Mouse (Mus musculus): ENCODE results near the gene Slc35f3. TPM values are rescaled to one million over a fixed set of nuclear protein-coding genes. Genes with fewer than 3 reads are reported as not detected.

Slc35f3 gene
- total RNA-seq, 1 experiment, result 0.18 TPM

- no peak overlapping the region for H3K9ac ChIP-seq (ENCODE audit: insufficient read depth, low read depth, low read length, poor library complexity, severe bottlenecking)
- in situ Hi-C loops (cut with MboI; ENCODE audit: low sequenced_read_pairs in 2 of 2, unreplicated experiment in 2 of 2), result no loop called here
Observed at GRCm38 (mm10) chr8:126338864-126339263, 40.5 kb downstream of the Slc35f3 start.

GRCm38 (mm10) chr8:126339357-126339756, 41.0 kb downstream of the Slc35f3 start:
- H3K4me3 ChIP-seq (ENCODE audit: insufficient read depth in 1 of 2, low read depth in 1 of 2, low read length in 2 of 2, poor library complexity in 1 of 2, severe bottlenecking in 1 of 2), result no peak overlapping the region
- no peak for DNase-seq (ENCODE audit: low read depth, low spot score)
- in situ Hi-C loops (cut with MboI; ENCODE audit: low sequenced_read_pairs in 2 of 2, unreplicated experiment in 2 of 2), result no loop called here
- no peak overlapping the region for H3K9ac ChIP-seq (ENCODE audit: insufficient read depth, low read depth, low read length, poor library complexity, severe bottlenecking)
- no peaks in the 10 kb centered on the region for H3K9me3 ChIP-seq (ENCODE audit: control insufficient read depth, insufficient read depth, low read depth, low read length)
- no peak overlapping the region for H3K27ac ChIP-seq (ENCODE audit: insufficient read depth, low read depth, low read length, poor library complexity, severe bottlenecking)
- peaks cover 0 to 2% of the 10 kb centered on the region in 2 experiments; a peak in 1 of 4 replicates for H3K4me1 ChIP-seq (ENCODE audit: control insufficient read depth in 2 of 2, insufficient read depth in 2 of 2, low read length in 2 of 2, poor library complexity in 1 of 2)
- no peaks in the 10 kb centered on the region for H3K36me3 ChIP-seq (ENCODE audit: control insufficient read depth, insufficient read depth, low read length, poor library complexity, severe bottlenecking)
- TF ChIP-seq ZC3H11A (IDR thresholded peaks at IDR 0.05; ENCODE audit: borderline replicate concordance, low read depth, low read length) (no peak), HCFC1 (IDR thresholded peaks at IDR 0.05; ENCODE audit: borderline replicate concordance, insufficient read depth, low read length) (no peak), CHD2 (IDR thresholded peaks at IDR 0.05; ENCODE audit: low read depth, low read length) (no peak), MAFK (IDR thresholded peaks at IDR 0.05; ENCODE audit: insufficient read depth, low read depth, low read length) (no peak), ZNF384 (IDR thresholded peaks at IDR 0.05; ENCODE audit: low read depth, low read length) (no peak)

More at GRCm38 (mm10) chr8:126338864-126339263, 40.5 kb downstream of the Slc35f3 start:
- no peak for DNase-seq (ENCODE audit: low read depth, low spot score)
- Histone ChIP-seq H3K9me3 (ENCODE audit: control insufficient read depth, insufficient read depth, low read depth, low read length) (no peaks in the 10 kb centered on the region), H3K27ac (ENCODE audit: insufficient read depth, low read depth, low read length, poor library complexity, severe bottlenecking) (no peak overlapping the region), H3K4me1 (ENCODE audit: control insufficient read depth in 2 of 2, insufficient read depth in 2 of 2, low read length in 2 of 2, poor library complexity in 1 of 2) (no peaks in the 10 kb centered on the region), H3K4me3 (ENCODE audit: insufficient read depth in 1 of 2, low read depth in 1 of 2, low read length in 2 of 2, poor library complexity in 1 of 2, severe bottlenecking in 1 of 2) (no peak overlapping the region), H3K36me3 (ENCODE audit: control insufficient read depth, insufficient read depth, low read length, poor library complexity, severe bottlenecking) (no peaks in the 10 kb centered on the region)
- TF ChIP-seq ZC3H11A (IDR thresholded peaks at IDR 0.05; ENCODE audit: borderline replicate concordance, low read depth, low read length) (no peak), CHD2 (IDR thresholded peaks at IDR 0.05; ENCODE audit: low read depth, low read length) (no peak), MAFK (IDR thresholded peaks at IDR 0.05; ENCODE audit: insufficient read depth, low read depth, low read length) (no peak), HCFC1 (IDR thresholded peaks at IDR 0.05; ENCODE audit: borderline replicate concordance, insufficient read depth, low read length) (no peak)

DNA sequence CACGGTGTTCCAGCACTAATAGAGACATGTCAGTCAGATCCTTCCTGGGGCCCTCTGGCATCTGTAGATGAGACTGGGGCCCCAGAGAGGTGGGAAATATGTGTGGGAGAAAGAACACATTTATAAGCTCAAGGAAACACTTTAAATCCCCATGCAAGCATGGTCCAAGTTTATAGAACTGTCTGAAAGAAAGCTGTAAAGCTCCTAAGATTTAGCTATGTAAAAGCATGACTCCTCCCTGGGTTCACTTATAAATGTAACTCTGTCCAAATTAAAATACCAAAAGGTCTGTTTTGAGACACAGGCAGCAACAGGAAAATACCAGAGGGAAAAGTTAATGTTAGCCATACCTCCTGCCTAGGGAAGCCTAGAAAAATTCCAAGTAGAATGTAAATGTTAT, 42.8 kb downstream of the Slc35f3 start:
- no peaks in the 10 kb centered on the region for H3K36me3 ChIP-seq (ENCODE audit: control insufficient read depth, insufficient read depth, low read length, poor library complexity, severe bottlenecking)
- TF ChIP-seq MAFK (IDR thresholded peaks at IDR 0.05; ENCODE audit: insufficient read depth, low read depth, low read length) (no peak), ZNF384 (IDR thresholded peaks at IDR 0.05; ENCODE audit: low read depth, low read length) (no peak), HCFC1 (IDR thresholded peaks at IDR 0.05; ENCODE audit: borderline replicate concordance, insufficient read depth, low read length) (no peak), CHD2 (IDR thresholded peaks at IDR 0.05; ENCODE audit: low read depth, low read length) (no peak), ZC3H11A (IDR thresholded peaks at IDR 0.05; ENCODE audit: borderline replicate concordance, low read depth, low read length) (no peak)
- no peak overlapping the region for H3K27ac ChIP-seq (ENCODE audit: insufficient read depth, low read depth, low read length, poor library complexity, severe bottlenecking)
- H3K9ac ChIP-seq (ENCODE audit: insufficient read depth, low read depth, low read length, poor library complexity, severe bottlenecking), result no peak overlapping the region
- in situ Hi-C loops (cut with MboI; ENCODE audit: low sequenced_read_pairs in 2 of 2, unreplicated experiment in 2 of 2), result no loop called here
- H3K4me3 ChIP-seq (ENCODE audit: insufficient read depth in 1 of 2, low read depth in 1 of 2, low read length in 2 of 2, poor library complexity in 1 of 2, severe bottlenecking in 1 of 2), result no peak overlapping the region
- peaks cover 0 to 8% of the 10 kb centered on the region in 2 experiments; a peak in 1 of 4 replicates for H3K4me1 ChIP-seq (ENCODE audit: control insufficient read depth in 2 of 2, insufficient read depth in 2 of 2, low read length in 2 of 2, poor library complexity in 1 of 2)
- no peaks in the 10 kb centered on the region for H3K9me3 ChIP-seq (ENCODE audit: control insufficient read depth, insufficient read depth, low read depth, low read length)
- no peak for DNase-seq (ENCODE audit: low read depth, low spot score)

DNA sequence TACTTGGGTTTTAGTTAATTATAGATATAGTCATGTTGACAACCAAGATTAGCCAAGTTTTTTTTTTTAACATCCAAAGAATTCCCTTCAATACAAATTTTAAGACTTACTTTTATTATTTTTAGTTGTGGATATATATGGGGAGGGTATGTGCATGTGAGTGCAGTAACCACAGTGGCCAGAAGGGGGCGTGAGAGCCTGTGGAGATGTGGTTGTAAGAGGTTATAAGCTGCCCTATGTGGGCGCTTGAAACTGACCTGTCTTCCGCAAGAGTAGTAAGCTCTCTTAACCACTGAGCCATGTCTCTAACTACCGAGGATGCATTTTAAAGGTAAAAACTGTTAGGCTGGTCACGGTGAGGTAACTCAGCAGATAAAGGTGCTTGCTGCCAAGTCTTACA, 45.1 kb downstream of the Slc35f3 start:
- Histone ChIP-seq H3K27ac (ENCODE audit: insufficient read depth, low read depth, low read length, poor library complexity, severe bottlenecking) (no peak overlapping the region), H3K9ac (ENCODE audit: insufficient read depth, low read depth, low read length, poor library complexity, severe bottlenecking) (no peak overlapping the region), H3K9me3 (ENCODE audit: control insufficient read depth, insufficient read depth, low read depth, low read length) (no peaks in the 10 kb centered on the region), H3K4me1 (ENCODE audit: control insufficient read depth in 2 of 2, insufficient read depth in 2 of 2, low read length in 2 of 2, poor library complexity in 1 of 2) (peaks cover 0 to 8% of the 10 kb centered on the region in 2 experiments; a peak in 1 of 4 replicates), H3K36me3 (ENCODE audit: control insufficient read depth, insufficient read depth, low read length, poor library complexity, severe bottlenecking) (no peaks in the 10 kb centered on the region), H3K4me3 (ENCODE audit: insufficient read depth in 1 of 2, low read depth in 1 of 2, low read length in 2 of 2, poor library complexity in 1 of 2, severe bottlenecking in 1 of 2) (no peak overlapping the region)
- no peak for TF ChIP-seq ZC3H11A (IDR thresholded peaks at IDR 0.05; ENCODE audit: borderline replicate concordance, low read depth, low read length)
- TF ChIP-seq HCFC1 (IDR thresholded peaks at IDR 0.05; ENCODE audit: borderline replicate concordance, insufficient read depth, low read length), result no peak
- TF ChIP-seq CHD2 (IDR thresholded peaks at IDR 0.05; ENCODE audit: low read depth, low read length), result no peak
- no peak for TF ChIP-seq ZNF384 (IDR thresholded peaks at IDR 0.05; ENCODE audit: low read depth, low read length)
- no peak for TF ChIP-seq MAFK (IDR thresholded peaks at IDR 0.05; ENCODE audit: insufficient read depth, low read depth, low read length)
- in situ Hi-C loops (cut with MboI; ENCODE audit: low sequenced_read_pairs in 2 of 2, unreplicated experiment in 2 of 2), result no loop called here
- DNase-seq (ENCODE audit: low read depth, low spot score), result no peak

- in situ Hi-C loops (cut with MboI; ENCODE audit: low sequenced_read_pairs in 2 of 2, unreplicated experiment in 2 of 2), result no loop called here
- Histone ChIP-seq H3K36me3 (ENCODE audit: control insufficient read depth, insufficient read depth, low read length, poor library complexity, severe bottlenecking) (no peaks in the 10 kb centered on the region), H3K4me3 (ENCODE audit: insufficient read depth in 1 of 2, low read depth in 1 of 2, low read length in 2 of 2, poor library complexity in 1 of 2, severe bottlenecking in 1 of 2) (no peak overlapping the region), H3K27ac (ENCODE audit: insufficient read depth, low read depth, low read length, poor library complexity, severe bottlenecking) (no peak overlapping the region), H3K4me1 (ENCODE audit: control insufficient read depth in 2 of 2, insufficient read depth in 2 of 2, low read length in 2 of 2, poor library complexity in 1 of 2) (peaks cover 0 to 8% of the 10 kb centered on the region in 2 experiments; a peak in 1 of 4 replicates), H3K9ac (ENCODE audit: insufficient read depth, low read depth, low read length, poor library complexity, severe bottlenecking) (no peak overlapping the region), H3K9me3 (ENCODE audit: control insufficient read depth, insufficient read depth, low read depth, low read length) (no peaks in the 10 kb centered on the region)
- peak; percentile 68 for DNase-seq (ENCODE audit: low read depth, low spot score)
- TF ChIP-seq ZNF384 (IDR thresholded peaks at IDR 0.05; ENCODE audit: low read depth, low read length) (no peak), MAFK (IDR thresholded peaks at IDR 0.05; ENCODE audit: insufficient read depth, low read depth, low read length) (no peak), CHD2 (IDR thresholded peaks at IDR 0.05; ENCODE audit: low read depth, low read length) (no peak)
Observed at GRCm38 (mm10) chr8:126345100-126345499, 46.7 kb downstream of the Slc35f3 start.
